Mouse (Mus musculus) mesoderm, embryonic 11.5 days (tissue): Measurements from ENCODE around the gene Wtip.
A peak's percentile ranks its signal among the peaks of the same experiment; 100 is the strongest.
"Not testable (repeated sequence)": the region's sequence is repeated elsewhere in the genome, so short reads cannot be mapped to it uniquely, and the experiment has no call there.

Source experiments
- DNase-seq: peaks from one replicate; pipeline ENCODE4 v3.0.0-alpha.2; 2012; ENCODE audit warnings: low read depth, low spot score

Wtip gene

GRCm38 (mm10) chr7:34120636-34121035 is 12.4 kb downstream of the Wtip start:
- DNase-seq = peak; percentile 23

- no peak for DNase-seq
Observed at GRCm38 (mm10) chr7:34116601-34117000, 16.5 kb downstream of the Wtip start.

- no peak for DNase-seq
Observed at GRCm38 (mm10) chr7:34109190-34109589, 23.9 kb downstream of the Wtip start.

- DNase-seq = no peak
Observed at GRCm38 (mm10) chr7:34101276-34101675, 31.8 kb downstream of the Wtip start.

- DNase-seq = no peak
Observed at GRCm38 (mm10) chr7:34100002-34100401, 33.1 kb downstream of the Wtip start.

- DNase-seq = no peak
Observed at GRCm38 (mm10) chr7:34094911-34095481, 38.1 kb downstream of the Wtip start, which contains the start of gene Scgb1b30. TSS of gene Scgb1b30 (plus strand) at chr7:34095431.

GRCm38 (mm10) chr7:34068132-34068531 is 64.9 kb downstream of the Wtip start:
- DNase-seq = not testable (repeated sequence)
